Mouse (Mus musculus): ENCODE results near the gene Incenp. TPM values are rescaled to one million over a fixed set of nuclear protein-coding genes. Genes with fewer than 3 reads are reported as not detected.
"Not testable (repeated sequence)": the region's sequence is repeated elsewhere in the genome, so short reads cannot be mapped to it uniquely, and the experiment has no call there.

Gene Incenp
- total RNA-seq, 2 experiments from 2014 or later: 2.1 to 2.7 TPM

DNA sequence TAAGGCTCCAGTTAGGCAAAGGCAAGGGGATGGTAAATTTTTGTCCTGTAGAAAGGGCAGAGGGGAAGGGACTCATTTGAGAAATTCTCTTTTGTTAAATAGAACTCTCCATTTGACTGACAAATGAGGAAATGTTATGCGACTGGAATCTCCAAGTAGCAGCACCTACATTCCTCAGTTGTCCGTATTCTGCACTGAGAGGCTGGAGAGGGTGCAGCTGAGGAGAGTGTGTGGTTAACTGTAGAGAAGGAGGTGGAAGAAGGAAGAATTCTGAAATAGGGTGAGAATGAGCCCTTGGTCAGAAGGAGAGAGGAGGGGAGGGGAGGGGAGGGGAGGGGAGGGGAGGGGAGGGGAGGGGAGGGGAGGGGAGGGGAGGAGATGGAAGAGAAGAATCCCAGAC lies 34.6 kb upstream of the Incenp start:
- DNase-seq: no peak
- no peak overlapping the region for H3K4me3 ChIP-seq
- intact Hi-C loops (cut with DNase I): no loop called here
- no peak overlapping the region for H3K27ac ChIP-seq
- TF ChIP-seq CTCF (IDR thresholded peaks at IDR 0.05): no peak

DNA sequence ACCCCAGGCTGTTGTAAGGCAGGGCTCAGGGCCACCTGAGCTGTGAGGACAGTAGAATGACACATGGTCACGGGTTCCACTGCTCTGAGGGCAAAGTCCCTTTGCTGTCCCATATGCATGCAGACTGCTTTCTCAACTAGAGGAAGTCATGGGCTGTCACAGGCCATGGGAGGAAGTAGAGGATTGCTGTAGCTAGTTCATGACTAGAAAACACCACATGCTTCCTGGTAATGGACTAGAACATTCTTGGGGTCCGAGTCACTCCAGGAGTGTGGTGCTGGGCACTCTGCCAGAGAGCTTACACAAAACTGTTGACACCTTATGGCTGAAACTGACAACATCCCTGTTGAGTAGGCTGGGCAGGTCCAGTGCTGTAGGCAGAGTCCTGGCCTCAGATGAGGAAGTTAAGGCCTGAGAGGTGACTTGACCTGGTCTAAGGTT lies 31.8 kb upstream of the Incenp start:
- intact Hi-C loops (cut with DNase I); DNase-seq; H3K27ac ChIP-seq; H3K4me3 ChIP-seq: not testable (repeated sequence)

DNA sequence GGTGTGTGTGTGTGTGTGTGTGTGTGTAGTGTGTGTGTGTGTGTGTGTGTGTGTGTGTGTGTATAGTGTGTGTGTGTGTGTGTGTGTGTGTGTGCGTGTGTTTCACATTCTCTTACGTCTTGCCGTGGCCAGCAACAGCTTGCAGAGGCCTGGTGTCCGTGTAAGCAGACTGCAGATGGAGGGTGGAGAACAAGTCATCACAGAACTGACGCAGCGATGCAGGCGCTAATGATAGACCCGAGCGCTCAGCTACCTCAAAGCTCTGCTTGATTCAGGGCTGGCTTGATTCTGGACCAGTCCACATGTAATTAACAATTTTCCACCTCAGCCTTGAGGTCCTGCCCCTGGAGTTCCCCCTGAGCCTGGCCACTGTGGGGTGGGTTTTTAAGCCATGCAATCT lies 28.7 kb upstream of the Incenp start:
- H3K27ac ChIP-seq: no peak overlapping the region
- H3K4me3 ChIP-seq: no peak overlapping the region
- TF ChIP-seq CTCF (IDR thresholded peaks at IDR 0.05): no peak
- DNase-seq: no peak
- intact Hi-C loops (cut with DNase I): no loop called here

DNA sequence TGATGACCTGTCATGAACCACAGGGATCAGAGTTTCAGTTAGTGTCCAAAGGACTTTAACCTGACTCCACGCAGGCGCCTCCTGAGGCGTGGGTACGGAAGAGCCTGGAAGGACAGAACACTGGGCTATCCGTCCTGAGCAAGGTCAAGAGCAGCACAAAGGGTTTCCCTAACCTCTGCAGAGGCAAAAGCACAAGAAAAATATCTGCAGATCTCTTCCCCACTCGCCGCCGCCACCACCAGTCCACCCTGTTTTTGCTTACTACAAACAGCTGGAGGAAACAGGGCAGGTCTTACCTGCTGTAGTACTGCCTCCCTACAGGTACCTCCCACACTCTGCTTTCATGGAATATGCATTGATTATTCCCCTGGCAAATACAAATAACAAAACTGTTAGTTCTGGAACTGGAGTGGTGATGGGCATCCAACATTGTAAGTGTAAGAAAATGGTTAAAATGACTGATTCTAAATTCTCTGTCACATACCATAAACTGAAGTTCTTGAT lies 25.5 kb upstream of the Incenp start:
- Histone ChIP-seq H3K27ac (no peak overlapping the region), H3K4me3 (no peak overlapping the region)
- no peak for TF ChIP-seq CTCF (IDR thresholded peaks at IDR 0.05)
- no peak for DNase-seq
- intact Hi-C loops (cut with DNase I): no loop called here

DNA sequence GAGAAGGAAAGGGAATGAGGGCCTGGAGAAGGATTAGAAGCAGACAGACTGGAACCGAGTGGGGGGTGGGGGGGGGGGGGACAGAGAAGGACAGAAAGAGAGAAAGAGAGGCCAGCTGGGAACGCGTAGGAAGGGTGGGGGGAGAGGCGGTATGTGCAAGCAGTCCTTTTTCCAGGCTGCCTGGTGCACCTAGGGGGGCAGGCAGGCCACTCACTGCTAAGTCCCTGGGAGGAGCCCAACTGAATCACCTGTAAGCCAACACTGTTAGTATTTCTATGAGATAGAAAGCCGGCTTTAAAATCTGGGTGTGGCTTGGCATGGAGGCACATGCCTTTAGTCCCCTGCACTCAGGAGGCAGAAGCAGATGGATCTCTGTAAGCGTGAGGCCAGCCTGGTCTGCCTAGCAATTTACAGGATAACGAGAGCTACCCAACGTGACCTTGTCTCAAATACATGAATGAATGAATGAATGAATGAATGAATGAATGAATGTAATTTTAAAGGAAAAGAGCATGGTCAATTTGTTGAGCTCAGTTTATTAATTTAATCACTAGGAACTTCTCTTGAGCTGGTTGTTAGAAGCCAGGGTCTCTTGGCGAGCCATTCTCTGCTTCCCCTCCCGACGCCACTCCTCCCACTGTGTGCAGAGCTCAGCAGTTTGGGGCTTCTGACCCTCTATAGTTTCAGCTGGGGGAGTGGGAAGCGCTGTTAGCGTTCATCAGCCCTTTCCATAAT lies 24.9 kb upstream of the Incenp start:
- no peak overlapping the region for H3K4me3 ChIP-seq
- intact Hi-C loops (cut with DNase I): no loop called here
- no peak for TF ChIP-seq CTCF (IDR thresholded peaks at IDR 0.05)
- no peak overlapping the region for H3K27ac ChIP-seq
- no peak for DNase-seq

DNA sequence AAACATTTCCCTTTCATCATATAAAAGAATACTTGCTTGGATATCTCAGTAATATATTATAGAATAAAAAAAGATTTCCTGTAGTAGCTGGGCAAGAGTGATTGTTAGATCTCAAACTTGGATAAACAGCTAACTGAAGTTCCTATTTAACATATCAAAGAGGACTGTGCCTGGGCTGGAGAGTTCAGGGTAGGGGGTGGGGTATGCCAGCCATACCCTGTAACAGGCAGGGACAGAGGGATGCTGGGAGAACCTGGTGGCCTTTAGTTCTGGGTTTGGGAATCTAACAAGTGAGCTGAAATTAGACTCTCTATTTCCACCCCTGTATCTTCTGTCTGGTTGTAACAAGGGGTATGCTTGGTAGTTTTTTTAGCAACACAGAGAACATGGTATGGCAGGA lies 23.7 kb upstream of the Incenp start:
- intact Hi-C loops (cut with DNase I): no loop called here
- Histone ChIP-seq H3K27ac (no peak overlapping the region), H3K4me3 (no peak overlapping the region)
- DNase-seq: no peak
- TF ChIP-seq CTCF (IDR thresholded peaks at IDR 0.05): no peak

DNA sequence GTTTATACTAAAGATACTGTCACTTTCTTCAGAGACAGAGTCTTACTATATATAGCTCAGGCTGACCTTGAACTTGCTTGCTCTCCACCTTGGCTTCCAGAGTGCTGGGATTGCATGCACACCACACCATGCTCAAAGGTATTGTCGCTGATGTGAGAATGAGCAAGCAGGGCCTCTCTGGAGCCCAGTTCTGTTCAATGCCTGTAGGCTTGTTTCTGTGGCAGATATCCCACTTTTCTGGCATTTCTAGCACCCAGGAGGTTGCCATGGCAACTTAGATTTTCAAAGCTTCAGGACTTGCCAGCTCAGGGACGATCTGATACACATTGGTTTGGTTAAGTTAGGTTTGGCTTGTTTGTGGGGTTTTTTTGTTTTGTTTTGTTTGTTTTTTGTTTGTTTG lies 22.9 kb upstream of the Incenp start:
- no peak for DNase-seq
- Histone ChIP-seq H3K4me3 (no peak overlapping the region), H3K27ac (peak overlapping the region; percentile 55; the same call in 1 of the 2 replicates)
- intact Hi-C loops (cut with DNase I): no loop called here
- no peak for TF ChIP-seq CTCF (IDR thresholded peaks at IDR 0.05)

DNA sequence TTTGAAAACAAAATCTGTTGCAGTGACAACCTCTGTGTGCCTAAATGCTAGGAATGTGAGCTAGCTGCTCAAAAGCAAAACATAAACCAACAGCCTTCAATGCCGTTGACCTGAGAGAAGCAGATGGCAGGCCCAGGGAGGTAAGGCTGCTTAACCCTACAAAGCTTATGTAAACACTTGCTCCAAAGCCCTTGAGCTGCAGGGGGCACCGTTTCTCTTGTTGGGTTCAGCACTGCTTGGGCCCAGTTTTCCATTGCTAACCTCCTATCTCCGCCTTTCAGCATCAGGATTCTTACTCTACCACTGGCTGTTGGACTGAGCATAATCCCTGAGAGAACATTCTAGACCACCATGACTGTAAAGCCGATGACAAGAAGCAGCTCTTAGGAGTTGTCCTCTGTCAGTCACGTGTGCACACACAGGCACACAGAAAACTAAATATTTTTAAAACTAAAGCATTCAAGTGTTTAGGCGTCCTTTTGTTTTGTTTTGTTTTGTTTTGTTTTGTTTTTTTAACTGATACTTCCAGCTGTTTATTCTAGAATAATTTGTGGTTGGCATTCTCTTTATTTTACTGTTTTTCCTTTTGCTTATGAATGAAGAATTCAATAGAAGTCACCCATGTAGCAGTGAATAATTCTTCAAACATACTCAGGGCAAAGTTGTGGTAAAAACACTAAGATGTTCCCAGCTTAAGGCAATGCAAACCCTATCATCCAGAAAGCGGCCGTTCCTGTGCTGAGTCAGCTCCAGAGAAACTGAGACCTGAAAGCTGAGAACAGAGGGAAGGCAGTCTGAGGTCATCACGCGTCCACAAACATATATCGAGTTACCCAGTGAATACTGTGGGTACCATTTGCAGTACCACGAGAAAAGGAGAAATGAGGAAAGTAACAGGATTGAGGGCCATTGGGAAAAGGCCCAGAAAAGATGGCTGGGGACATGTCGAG lies 21.8 kb upstream of the Incenp start:
- peak; percentile 80 for DNase-seq
- H3K27ac ChIP-seq: peak overlapping the region; percentile 55
- peak; percentile 69 for TF ChIP-seq CTCF (IDR thresholded peaks at IDR 0.05)
- H3K4me3 ChIP-seq: no peak overlapping the region
- intact Hi-C loops (cut with DNase I): no loop called here

DNA sequence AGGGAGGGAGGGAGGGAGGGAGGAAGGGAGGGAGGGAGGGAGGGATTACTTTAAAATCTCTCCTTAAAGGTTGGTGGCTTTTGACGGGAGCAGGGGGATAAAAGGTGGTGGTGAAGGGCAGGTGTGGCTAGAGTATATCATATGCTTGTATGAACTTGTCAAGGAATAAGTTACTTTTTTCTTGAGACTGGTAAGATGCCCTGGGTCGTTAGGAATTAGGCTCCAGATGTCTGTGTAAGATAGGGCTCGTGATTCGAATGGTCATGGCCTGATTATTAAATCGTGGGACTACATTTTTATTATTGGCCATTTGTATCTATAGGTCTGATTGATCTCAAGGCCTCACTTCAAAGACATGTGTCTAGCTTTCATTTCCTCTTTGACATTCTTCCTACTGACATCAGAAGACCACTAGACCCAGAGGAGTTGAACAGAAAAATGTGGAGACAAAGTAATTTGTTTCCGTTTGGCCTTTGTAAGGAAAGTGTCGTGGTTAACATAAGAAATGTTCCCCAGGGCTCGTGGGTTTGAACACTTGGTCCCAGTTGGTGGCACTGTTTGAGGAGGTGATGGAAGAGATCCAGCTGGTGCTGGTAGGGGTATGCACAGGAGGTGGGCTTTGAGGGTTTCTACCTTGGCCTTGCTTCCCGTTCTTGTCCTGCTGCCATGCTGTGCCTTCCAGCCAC lies 19.0 kb upstream of the Incenp start:
- intact Hi-C loops (cut with DNase I): loop anchor here (5.0 kb wide), 1 partner anchor 289 kb away; no protein-coding TSS in a partner anchor
- no peak overlapping the region for H3K4me3 ChIP-seq
- TF ChIP-seq CTCF (IDR thresholded peaks at IDR 0.05): no peak
- DNase-seq: no peak
- no peak overlapping the region for H3K27ac ChIP-seq

DNA sequence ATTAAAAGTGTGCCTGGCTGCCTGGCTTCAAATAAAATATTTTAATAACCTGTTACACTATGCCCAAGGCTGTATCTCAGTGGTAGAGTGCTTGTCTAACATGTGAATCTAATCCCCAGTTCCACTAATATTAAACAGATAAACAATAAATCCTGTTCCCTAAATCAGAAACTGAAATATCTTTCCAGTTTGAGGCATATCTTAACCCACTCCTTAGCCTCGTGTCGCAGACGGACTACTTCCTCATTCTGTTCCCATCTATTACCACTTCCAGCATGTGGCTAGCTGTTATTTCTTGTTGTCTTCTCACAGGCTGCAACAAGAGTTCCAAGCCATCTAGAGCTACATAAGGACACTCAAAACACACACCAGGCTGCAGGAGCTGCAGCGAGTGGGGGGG lies 18.4 kb upstream of the Incenp start:
- DNase-seq: no peak

DNA sequence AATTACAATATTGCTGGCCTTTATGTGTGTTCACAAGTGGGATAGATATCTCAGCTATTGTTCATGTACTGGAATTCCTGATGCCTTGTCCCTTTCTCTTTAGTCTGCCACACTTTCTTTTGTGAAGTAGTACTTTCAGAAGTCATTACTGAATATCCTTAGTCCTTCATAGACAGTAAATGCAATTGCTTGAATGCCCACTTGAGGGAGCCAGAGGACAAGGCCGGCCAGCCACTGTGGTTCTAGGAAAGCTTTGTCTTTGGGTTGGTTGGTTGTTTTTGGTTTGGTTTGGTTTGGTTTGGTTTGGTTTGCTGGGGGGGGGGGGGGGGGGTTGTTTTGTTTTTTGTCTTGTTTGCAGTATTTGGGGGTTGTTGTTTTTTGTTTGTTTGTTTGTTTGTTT lies 16.6 kb upstream of the Incenp start:
- Histone ChIP-seq H3K4me3 (no peak overlapping the region), H3K27ac (no peak overlapping the region)
- DNase-seq: peak; percentile 73
- peak; percentile 84 for TF ChIP-seq CTCF (IDR thresholded peaks at IDR 0.05)
- intact Hi-C loops (cut with DNase I): loop anchor here (1.0 to 5.0 kb wide), 3 partner anchors 75 to 291 kb away; no protein-coding TSS in a partner anchor

More for the DNA sequence above, 18.4 kb upstream of the Incenp start:
- H3K4me3 ChIP-seq: no peak overlapping the region
- no peak overlapping the region for H3K27ac ChIP-seq
- TF ChIP-seq CTCF (IDR thresholded peaks at IDR 0.05): no peak
- intact Hi-C loops (cut with DNase I): loop anchor here (2.0 to 5.0 kb wide), 2 partner anchors 117 to 290 kb away; no protein-coding TSS in a partner anchor

DNA sequence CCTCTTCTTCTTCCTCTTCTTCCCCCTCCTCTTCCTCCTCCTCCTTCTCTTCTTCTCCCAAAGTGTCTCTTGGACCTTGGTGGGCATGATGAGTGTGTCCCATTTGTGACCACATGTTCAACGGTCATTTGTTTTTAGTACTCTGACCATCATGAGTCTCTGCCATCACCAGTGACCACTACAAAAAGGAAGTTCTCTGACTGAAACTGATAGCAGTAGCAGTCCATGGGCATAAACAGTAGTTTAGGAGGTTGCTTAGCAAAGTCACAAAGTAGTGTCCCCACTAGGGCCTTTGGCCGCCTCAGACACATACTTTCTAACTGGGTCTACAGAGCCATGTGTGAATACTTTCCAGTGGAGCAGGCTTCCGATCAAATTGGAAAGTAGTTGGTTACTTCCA lies 15.0 kb upstream of the Incenp start:
- intact Hi-C loops (cut with DNase I): no loop called here

More for the DNA sequence above, 15.0 kb upstream of the Incenp start:
- Histone ChIP-seq H3K4me3 (no peak overlapping the region), H3K27ac (no peak overlapping the region)
- TF ChIP-seq CTCF (IDR thresholded peaks at IDR 0.05): no peak
- no peak for DNase-seq
